Mouse (Mus musculus) 416B (cell line): ENCODE measurements around the gene Prr14.
A peak's percentile ranks its signal among the peaks of the same experiment; 100 is the strongest.

Source experiments
- DNase-seq: peaks from one replicate; pipeline ENCODE4 v3.0.0; 2011; ENCODE audit warnings: low read depth

The Prr14 gene

GRCm38 (mm10) chr7:127512231-127513015, 53.0 kb downstream of the Prr14 start:
- peak; percentile 92 for DNase-seq

- DNase-seq, result no peak
Measured at GRCm38 (mm10) chr7:127513016-127513390, 53.6 kb downstream of the Prr14 start.

- DNase-seq, result no peak
Measured at GRCm38 (mm10) chr7:127513781-127514180, 54.4 kb downstream of the Prr14 start.

- no peak for DNase-seq
Measured at GRCm38 (mm10) chr7:127515846-127516245, 56.4 kb downstream of the Prr14 start.

GRCm38 (mm10) chr7:127516344-127516743, 56.9 kb downstream of the Prr14 start:
- DNase-seq, result no peak

GRCm38 (mm10) chr7:127519284-127519683, 59.9 kb downstream of the Prr14 start, which contains the start of gene Gm42715:
TSS of gene Gm42715 (plus strand) at chr7:127519584.
- DNase-seq, result no peak
